ENCODE assay signal across 7 mouse cellular contexts in the genomic region with DNA sequence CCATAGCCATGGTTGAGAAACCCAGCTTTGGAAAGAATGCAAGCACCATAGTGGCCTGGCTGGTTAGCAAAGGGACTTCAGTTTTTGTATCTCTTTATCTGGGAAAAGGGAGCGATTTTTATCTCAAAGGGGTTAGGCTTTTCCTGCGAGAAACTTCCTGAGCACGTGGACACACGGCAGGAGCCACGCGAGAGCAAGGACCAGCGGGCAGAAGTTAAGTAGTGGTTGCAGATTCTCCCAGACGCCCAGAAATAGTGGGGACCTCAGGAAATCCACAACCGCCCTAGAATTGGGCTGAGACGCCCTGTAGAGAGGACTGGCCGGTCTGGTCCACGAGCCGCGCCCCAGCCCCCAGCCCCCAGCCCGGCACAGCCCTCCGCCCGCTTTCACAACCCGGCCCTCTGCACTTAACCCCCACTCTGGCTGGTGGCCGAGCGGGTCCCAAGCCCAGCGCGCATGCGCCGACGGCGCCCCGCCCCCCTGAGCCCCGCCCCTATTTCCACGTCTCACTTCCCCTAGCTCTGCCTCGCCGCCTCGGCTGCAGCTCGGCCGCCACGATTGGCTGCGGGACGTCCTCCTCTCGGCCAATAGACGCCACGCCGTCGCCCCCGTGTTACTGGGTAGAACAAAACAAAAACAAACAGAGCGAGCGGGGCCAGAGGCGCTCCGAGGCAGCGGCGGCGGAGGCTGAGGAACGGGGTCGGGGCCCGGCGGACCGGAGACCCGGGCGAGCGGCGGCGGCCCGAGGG. TPM values are rescaled to one million over a fixed set of nuclear protein-coding genes. Genes with fewer than 3 reads are reported as not detected.
DNase-seq lines count a peak whose midpoint lies in the region; ATAC-seq and TF ChIP-seq lines count a peak whose summit lies in the region.

No protein-coding gene starts in this region.

- peak; percentile 98 for DNase-seq in adrenal gland, postnatal 14 days
- peak; percentile 97 for DNase-seq in embryonic facial prominence, embryonic 11.5 days (ENCODE audit: low spot score)
- DNase-seq in heart, adult 18-20 months: peak; percentile 93 to 98
- DNase-seq in kidney, adult 2 months: peak; percentile 98
- peak; percentile 93 to 94 for DNase-seq in spleen, adult 2 months (ENCODE audit: low read depth in 1 of 2, low spot score in 2 of 2)

- TF ChIP-seq POLR2A in kidney, adult 2 months (IDR thresholded peaks at IDR 0.05; ENCODE audit: low read depth, low read length): peak; percentile 74
- TF ChIP-seq POLR2A in spleen, adult 2 months (IDR thresholded peaks at IDR 0.05; ENCODE audit: low read depth, low read length): peak; percentile 74

- peak overlapping the region; percentile 98 for H3K4me3 ChIP-seq in embryonic facial prominence, embryonic 11.5 days (ENCODE audit: low read depth, low read length)
- H3K4me3 ChIP-seq in kidney, adult 2 months (ENCODE audit: insufficient read depth, low read depth, low read length): peak overlapping the region; percentile 98
- H3K4me3 ChIP-seq in limb, embryonic 12.5 days (replicated peaks): peak overlapping the region; percentile 98
- H3K4me3 ChIP-seq in midbrain, embryonic 15.5 days: peak overlapping the region; percentile 97
- peak overlapping the region; percentile 94 for H3K4me3 ChIP-seq in spleen, adult 2 months (ENCODE audit: extremely low read depth, insufficient read depth, insufficient read length)

- H3K36me3 ChIP-seq in embryonic facial prominence, embryonic 11.5 days (replicated peaks; ENCODE audit: control insufficient read depth, insufficient read depth, low read depth, low read length): no peaks in the 10 kb centered on the region
- H3K36me3 ChIP-seq in kidney, adult 2 months (ENCODE audit: control insufficient read depth, insufficient read depth, low read length): no peaks in the 10 kb centered on the region
- no peaks in the 10 kb centered on the region for H3K36me3 ChIP-seq in limb, embryonic 12.5 days
- H3K36me3 ChIP-seq in midbrain, embryonic 15.5 days (replicated peaks): no peaks in the 10 kb centered on the region
- no peaks in the 10 kb centered on the region for H3K36me3 ChIP-seq in spleen, adult 2 months (ENCODE audit: control insufficient read depth, insufficient read depth, low read length)

- H3K4me2 ChIP-seq in embryonic facial prominence, embryonic 11.5 days (ENCODE audit: low read depth, low read length): peak overlapping the region; percentile 69
- H3K4me2 ChIP-seq in limb, embryonic 12.5 days: peak overlapping the region; percentile 68
- H3K4me2 ChIP-seq in midbrain, embryonic 15.5 days: peak overlapping the region; percentile 78

- H3K27me3 ChIP-seq in embryonic facial prominence, embryonic 11.5 days (ENCODE audit: control insufficient read depth, insufficient read depth, low read length): no peaks in the 10 kb centered on the region
- no peaks in the 10 kb centered on the region for H3K27me3 ChIP-seq in kidney, adult 2 months (replicated peaks; ENCODE audit: control insufficient read depth, insufficient read depth, low read length)
- H3K27me3 ChIP-seq in limb, embryonic 12.5 days: no peaks in the 10 kb centered on the region
- no peaks in the 10 kb centered on the region for H3K27me3 ChIP-seq in midbrain, embryonic 15.5 days (replicated peaks)
- no peaks in the 10 kb centered on the region for H3K27me3 ChIP-seq in spleen, adult 2 months (ENCODE audit: control insufficient read depth, insufficient read depth, low read length)

- ATAC-seq in embryonic facial prominence, embryonic 11.5 days (replicated peaks; ENCODE audit: insufficient number of reproducible peaks, low FRiP score, low TSS enrichment, low read depth): peak; percentile 98
- peak; percentile 98 for ATAC-seq in limb, embryonic 12.5 days (ENCODE audit: insufficient number of reproducible peaks, insufficient read depth, low FRiP score, low TSS enrichment, low read depth)
- ATAC-seq in midbrain, embryonic 15.5 days (replicated peaks): peak; percentile 99

- H3K9ac ChIP-seq in embryonic facial prominence, embryonic 11.5 days (replicated peaks; ENCODE audit: low read length): peak overlapping the region; percentile 85
- H3K9ac ChIP-seq in limb, embryonic 12.5 days (replicated peaks): peak overlapping the region; percentile 97
- H3K9ac ChIP-seq in midbrain, embryonic 15.5 days: peak overlapping the region; percentile 92

- peak overlapping the region; percentile 63 for H3K27ac ChIP-seq in embryonic facial prominence, embryonic 11.5 days (replicated peaks; ENCODE audit: low read depth, low read length)
- H3K27ac ChIP-seq in kidney, adult 2 months (ENCODE audit: insufficient read depth, low read depth, low read length): peak overlapping the region; percentile 99
- H3K27ac ChIP-seq in limb, embryonic 12.5 days: peak overlapping the region; percentile 90
- peak overlapping the region; percentile 91 for H3K27ac ChIP-seq in midbrain, embryonic 15.5 days
- peak overlapping the region; percentile 97 for H3K27ac ChIP-seq in spleen, adult 2 months (ENCODE audit: insufficient read depth, low read length)

- TF ChIP-seq CTCF in kidney, adult 2 months (conservative IDR thresholded peaks at IDR 0.05; ENCODE audit: insufficient read depth, insufficient read length, low read depth, low read length): no peak
- no peak for TF ChIP-seq CTCF in spleen, adult 2 months (IDR thresholded peaks at IDR 0.05; ENCODE audit: extremely low read depth, insufficient read depth, insufficient read length, insufficient replicate concordance)

- no peaks in the 10 kb centered on the region for H3K9me3 ChIP-seq in embryonic facial prominence, embryonic 11.5 days (replicated peaks; ENCODE audit: control insufficient read depth, low read length)
- H3K9me3 ChIP-seq in limb, embryonic 12.5 days: no peaks in the 10 kb centered on the region
- H3K9me3 ChIP-seq in midbrain, embryonic 15.5 days: no peaks in the 10 kb centered on the region

- WGBS in embryonic facial prominence, embryonic 11.5 days: under 1% methylated on average over 55 of the region's 61 CpGs
- WGBS in kidney, adult 2 months: 1% methylated on average over 61 of the region's 61 CpGs
- WGBS in limb, embryonic 12.5 days: under 1% methylated on average over 61 of the region's 61 CpGs
- WGBS in midbrain, embryonic 15.5 days: under 1% methylated on average over 60 of the region's 61 CpGs
- WGBS in spleen, adult 2 months: under 1% methylated on average over 60 of the region's 61 CpGs

- H3K4me1 ChIP-seq in embryonic facial prominence, embryonic 11.5 days (ENCODE audit: control insufficient read depth, insufficient read depth, low read length): no peaks in the 10 kb centered on the region
- H3K4me1 ChIP-seq in kidney, adult 2 months (ENCODE audit: control insufficient read depth, insufficient read depth, low read length): peaks cover 17% of the 10 kb centered on the region
- H3K4me1 ChIP-seq in limb, embryonic 12.5 days (replicated peaks): peaks cover 33% of the 10 kb centered on the region
- H3K4me1 ChIP-seq in midbrain, embryonic 15.5 days: peaks cover 22% of the 10 kb centered on the region
- H3K4me1 ChIP-seq in spleen, adult 2 months (ENCODE audit: control insufficient read depth, insufficient read depth, insufficient read length): peaks cover 37% of the 10 kb centered on the region

RNA-seq across cellular contexts. Expression of gene Pdcd4, which starts 10.9 kb away (rescaled TPM):
- 109 and 110 TPM in 2 replicates for total RNA-seq in adrenal gland, postnatal 14 days (2021)
- polyA plus RNA-seq in embryonic facial prominence, embryonic 11.5 days (2014; fragmentation: Nextera tagmentation; extraction: Ambion mirVana): 88.4 and 96.2 TPM in 2 replicates
- 10 to 100 TPM; 20.3 to 31.3 TPM for total RNA-seq in heart, adult 18-20 months (2021)
- polyA plus RNA-seq in kidney, adult 2 months (2012; rRNA removed): 6.4 and 10.3 TPM in 2 replicates
- polyA plus RNA-seq in limb, embryonic 12.5 days (2016; fragmentation: Nextera tagmentation; extraction: Ambion mirVana): 106 and 107 TPM in 2 replicates
- polyA plus RNA-seq in midbrain, embryonic 15.5 days (2015; fragmentation: Nextera tagmentation; extraction: Ambion mirVana): 59.7 and 64.9 TPM in 2 replicates
- polyA plus RNA-seq in spleen, adult 2 months (2012; rRNA removed): 8.7 and 9.4 TPM in 2 replicates

RNA-seq across cellular contexts. Expression of gene Shoc2, which starts 41.2 kb away (rescaled TPM):
- total RNA-seq in adrenal gland, postnatal 14 days (2021): 42.0 and 44.8 TPM in 2 replicates
- 72.5 and 79.7 TPM in 2 replicates for polyA plus RNA-seq in embryonic facial prominence, embryonic 11.5 days (2014; fragmentation: Nextera tagmentation; extraction: Ambion mirVana)
- total RNA-seq in heart, adult 18-20 months (2021): 10 to 100 TPM; 27.0 to 27.9 TPM
- polyA plus RNA-seq in kidney, adult 2 months (2012; rRNA removed): 16.3 and 19.1 TPM in 2 replicates
- polyA plus RNA-seq in limb, embryonic 12.5 days (2016; fragmentation: Nextera tagmentation; extraction: Ambion mirVana): 41.7 and 46.8 TPM in 2 replicates
- polyA plus RNA-seq in midbrain, embryonic 15.5 days (2015; fragmentation: Nextera tagmentation; extraction: Ambion mirVana): 56.9 and 60.6 TPM in 2 replicates
- 5.1 and 5.6 TPM in 2 replicates for polyA plus RNA-seq in spleen, adult 2 months (2012; rRNA removed)

RNA-seq across cellular contexts. Expression of gene Bbip1, which starts 41.5 kb away (rescaled TPM):
- 23.2 and 26.1 TPM in 2 replicates for total RNA-seq in adrenal gland, postnatal 14 days (2021)
- 109 and 114 TPM in 2 replicates for polyA plus RNA-seq in embryonic facial prominence, embryonic 11.5 days (2014; fragmentation: Nextera tagmentation; extraction: Ambion mirVana)
- 10 to 100 TPM; 31.6 to 36.2 TPM for total RNA-seq in heart, adult 18-20 months (2021)
- polyA plus RNA-seq in kidney, adult 2 months (2012; rRNA removed): 9.4 and 12.6 TPM in 2 replicates
- 89.6 and 93.3 TPM in 2 replicates for polyA plus RNA-seq in limb, embryonic 12.5 days (2016; fragmentation: Nextera tagmentation; extraction: Ambion mirVana)
- polyA plus RNA-seq in midbrain, embryonic 15.5 days (2015; fragmentation: Nextera tagmentation; extraction: Ambion mirVana): 116 and 123 TPM in 2 replicates
- 4.2 and 4.4 TPM in 2 replicates for polyA plus RNA-seq in spleen, adult 2 months (2012; rRNA removed)

Comparison
In these comparisons a context has a peak if more than half of its experiments do, and no peak if none do; other contexts are left out.
1. Peak in every context shown above with its lines: DNase-seq, ATAC-seq, H3K4me3 ChIP-seq and H3K27ac ChIP-seq.